ENCODE assay signal across 27 mouse cellular contexts in genomic region chrX:136789446-136789845, GRCm38 (mm10). TPM values are rescaled to one million over a fixed set of nuclear protein-coding genes. Genes with fewer than 3 reads are reported as not detected.
A peak's percentile ranks its signal among the peaks of the same experiment; 100 is the strongest.
DNase-seq lines count a peak whose midpoint lies in the region; ATAC-seq and TF ChIP-seq lines count a peak whose summit lies in the region.
"Had no signal": no experiment of that assay in that cellular context is flagged by ENCODE, and none has a peak within 500 bp of the region (broad histone marks: within the 10 kb centered on the region; RNA-seq: fewer than 3 reads in every experiment).

No protein-coding gene starts in this region.

- H3K36me3 ChIP-seq in kidney, adult 2 months (ENCODE audit: control insufficient read depth, insufficient read depth, low read length): no peaks in the 10 kb centered on the region
- no peaks in the 10 kb centered on the region for H3K36me3 ChIP-seq in lung, postnatal 0 days (ENCODE audit: insufficient read depth, low read length)
- H3K36me3 ChIP-seq: forebrain, embryonic 15.5 days; heart, embryonic 15.5 days; intestine, embryonic 15.5 days; limb, embryonic 13.5 days; liver, embryonic 13.5 days had no signal

- no peak for TF ChIP-seq CTCF in kidney, adult 2 months (conservative IDR thresholded peaks at IDR 0.05; ENCODE audit: insufficient read depth, insufficient read length, low read depth, low read length)
- no peak for TF ChIP-seq CTCF in lung, postnatal 0 days (IDR thresholded peaks at IDR 0.05)

- H3K4me3 ChIP-seq in kidney, adult 2 months (ENCODE audit: insufficient read depth, low read depth, low read length): no peak overlapping the region
- H3K4me3 ChIP-seq in lung, postnatal 0 days (ENCODE audit: low read depth, low read length): no peak overlapping the region
- H3K4me3 ChIP-seq: forebrain, embryonic 15.5 days; heart, embryonic 15.5 days; intestine, embryonic 15.5 days; limb, embryonic 13.5 days; liver, embryonic 13.5 days; midbrain, embryonic 10.5 days had no signal

- intact Hi-C loops in heart, postnatal 10 days (cut with DNase I): no loop called here

- no peaks in the 10 kb centered on the region for H3K27me3 ChIP-seq in kidney, adult 2 months (replicated peaks; ENCODE audit: control insufficient read depth, insufficient read depth, low read length)
- H3K27me3 ChIP-seq in lung, postnatal 0 days (replicated peaks; ENCODE audit: insufficient read depth, low read length): no peaks in the 10 kb centered on the region
- H3K27me3 ChIP-seq: forebrain, embryonic 15.5 days; heart, embryonic 15.5 days; intestine, embryonic 15.5 days; liver, embryonic 13.5 days had no signal

- peak; percentile 35 for DNase-seq in kidney, adult 2 months
- DNase-seq in kidney, postnatal 4 days: no peak
- DNase-seq in lung, postnatal 0 days (ENCODE audit: low spot score): peak; percentile 36
- DNase-seq in lung, postnatal 4 days: no peak
- peak; percentile 22 for DNase-seq in kidney, postnatal 14 days
- no peak for DNase-seq in heart, postnatal 10 days
- DNase-seq: adrenal gland, postnatal 36 days; cerebellum, adult 9-10 months; liver, embryonic 13.5 days; right cerebral cortex, adult 18-20 months; right cerebral cortex, postnatal 4 days; thymus, postnatal 25 days had no signal

- no peaks in the 10 kb centered on the region for H3K4me1 ChIP-seq in kidney, adult 2 months (ENCODE audit: control insufficient read depth, insufficient read depth, low read length)
- no peaks in the 10 kb centered on the region for H3K4me1 ChIP-seq in lung, postnatal 0 days (ENCODE audit: insufficient read depth, low read depth, low read length)
- H3K4me1 ChIP-seq: forebrain, embryonic 15.5 days; heart, embryonic 15.5 days; intestine, embryonic 15.5 days; limb, embryonic 13.5 days; liver, embryonic 13.5 days; midbrain, embryonic 10.5 days had no signal

- ATAC-seq in lung, postnatal 0 days: peak; percentile 82
- no peak for ATAC-seq in megakaryocyte-erythroid progenitor cell, adult 5-6 weeks (replicated peaks; ENCODE audit: low FRiP score, low TSS enrichment, poor library complexity, severe bottlenecking)
- ATAC-seq: forebrain, embryonic 15.5 days; hindbrain, embryonic 16.5 days; intestine, embryonic 15.5 days; midbrain, embryonic 16.5 days had no signal

- no peak for TF ChIP-seq POLR2A in kidney, adult 2 months (IDR thresholded peaks at IDR 0.05; ENCODE audit: low read depth, low read length)

- 68% methylated on average over 4 of the region's 4 CpGs for WGBS in kidney, adult 2 months
- WGBS in lung, postnatal 0 days: 77% methylated on average over 4 of the region's 4 CpGs

- H3K4me2 ChIP-seq in lung, postnatal 0 days (replicated peaks; ENCODE audit: low read depth, low read length): no peak overlapping the region
- H3K4me2 ChIP-seq: forebrain, embryonic 15.5 days; heart, embryonic 15.5 days; intestine, embryonic 15.5 days; limb, embryonic 13.5 days; liver, embryonic 13.5 days had no signal

- TF ChIP-seq EP300 in lung, postnatal 0 days (IDR thresholded peaks at IDR 0.05): no peak

- H3K9ac ChIP-seq in lung, postnatal 0 days (replicated peaks; ENCODE audit: low read depth): no peak overlapping the region
- H3K9ac ChIP-seq: forebrain, embryonic 15.5 days; heart, embryonic 15.5 days; intestine, embryonic 15.5 days; limb, embryonic 13.5 days; liver, embryonic 13.5 days had no signal

- peak overlapping the region; percentile 64 for H3K27ac ChIP-seq in kidney, adult 2 months (ENCODE audit: insufficient read depth, low read depth, low read length)
- H3K27ac ChIP-seq in lung, postnatal 0 days (ENCODE audit: low read length): no peak overlapping the region
- H3K27ac ChIP-seq: forebrain, embryonic 15.5 days; heart, embryonic 15.5 days; intestine, embryonic 15.5 days; limb, embryonic 13.5 days; liver, embryonic 13.5 days; macrophage; midbrain, embryonic 10.5 days had no signal

- H3K9me3 ChIP-seq in lung, postnatal 0 days (ENCODE audit: low read length): no peaks in the 10 kb centered on the region
- H3K9me3 ChIP-seq: forebrain, embryonic 15.5 days; heart, embryonic 15.5 days; intestine, embryonic 15.5 days; limb, embryonic 13.5 days; liver, embryonic 13.5 days; midbrain, embryonic 10.5 days had no signal

RNA-seq across cellular contexts. Expression of gene Glra4, which starts 9.5 kb away (rescaled TPM):
- not detected in 2 replicates for polyA plus RNA-seq in kidney, adult 2 months (2012; rRNA removed)
- polyA plus RNA-seq in lung, postnatal 0 days (2015; fragmentation: Nextera tagmentation; extraction: Ambion mirVana): not detected in 2 replicates
- total RNA-seq in heart, postnatal 10 days (2021): not detected
- not detected in 2 replicates for total RNA-seq in megakaryocyte-erythroid progenitor cell, adult 5-6 weeks (2014; fragmentation: Nextera tagmentation)
- not detected in 2 replicates for total RNA-seq in megakaryocyte-erythroid progenitor cell, adult 5-6 weeks (2017)
- total RNA-seq: adrenal gland, adult 18-20 months; gastrocnemius, adult 8-10 months; hematopoietic stem cell, adult 5-6 weeks; left cerebral cortex, adult 18-20 months had no signal
- polyA plus RNA-seq: forebrain, embryonic 15.5 days; gonadal fat pad, adult 2 months; heart, embryonic 15.5 days; hindbrain, embryonic 16.5 days; intestine, embryonic 15.5 days; liver, embryonic 13.5 days; macrophage; midbrain, embryonic 16.5 days; stomach, embryonic 14.5 days had no signal

RNA-seq across cellular contexts. Expression of gene Plp1, which starts 33.0 kb away (rescaled TPM):
- 3.6 and 4.4 TPM in 2 replicates for polyA plus RNA-seq in kidney, adult 2 months (2012; rRNA removed)
- 0.84 and 1.6 TPM in 2 replicates for polyA plus RNA-seq in lung, postnatal 0 days (2015; fragmentation: Nextera tagmentation; extraction: Ambion mirVana)
- 1 to 10 TPM; 4.0 to 4.8 TPM for total RNA-seq in heart, postnatal 10 days (2021)
- total RNA-seq in megakaryocyte-erythroid progenitor cell, adult 5-6 weeks (2014; fragmentation: Nextera tagmentation): 6.2 and 7.4 TPM in 2 replicates
- total RNA-seq in megakaryocyte-erythroid progenitor cell, adult 5-6 weeks (2017): 0.99 and 1.1 TPM in 2 replicates

RNA-seq across cellular contexts. Expression of gene Morf4l2, which starts 46.0 kb away (rescaled TPM):
- 20.9 and 33.3 TPM in 2 replicates for polyA plus RNA-seq in kidney, adult 2 months (2012; rRNA removed)
- polyA plus RNA-seq in lung, postnatal 0 days (2015; fragmentation: Nextera tagmentation; extraction: Ambion mirVana): 293 and 313 TPM in 2 replicates
- 100 to 1,000 TPM; 167 to 171 TPM for total RNA-seq in heart, postnatal 10 days (2021)
- total RNA-seq in megakaryocyte-erythroid progenitor cell, adult 5-6 weeks (2014; fragmentation: Nextera tagmentation): 244 and 291 TPM in 2 replicates
- 999 and 1,143 TPM in 2 replicates for total RNA-seq in megakaryocyte-erythroid progenitor cell, adult 5-6 weeks (2017)

Comparison
In these comparisons a context has a peak if more than half of its experiments do, and no peak if none do; other contexts are left out.
1. DNase-seq: peak in kidney, adult 2 months (single experiment), lung, postnatal 0 days (single experiment) and kidney, postnatal 14 days (single experiment); none in kidney, postnatal 4 days (0 of 2), lung, postnatal 4 days (0 of 2) and heart, postnatal 10 days (0 of 2).